Mouse (Mus musculus): ENCODE data around the gene Gtpbp8. TPM values are rescaled to one million over a fixed set of nuclear protein-coding genes. Genes with fewer than 3 reads are reported as not detected.

The Gtpbp8 gene
- total and polyA plus RNA-seq, 2 experiments from 2014 or later: 22.4 to 32.2 TPM

GRCm38 (mm10) chr16:44691066-44691465 lies 55.1 kb downstream of the Gtpbp8 start:
- Histone ChIP-seq H3K9me3 (ENCODE audit: low read length) (no peaks in the 10 kb centered on the region), H3K4me2 (ENCODE audit: low read depth, low read length) (no peak overlapping the region), H3K4me1 (ENCODE audit: insufficient read depth, low read length) (0 out of 2 replicates have a peak, but pooled peaks cover 12% of the 10 kb centered on the region), H3K9ac (replicated peaks; ENCODE audit: low read length) (no peak overlapping the region), H3K27ac (no peak overlapping the region), H3K27me3 (ENCODE audit: insufficient read depth, low read length) (no peaks in the 10 kb centered on the region), H3K36me3 (ENCODE audit: insufficient read depth, low read length) (no peaks in the 10 kb centered on the region), H3K4me3 (ENCODE audit: low read length) (no peak overlapping the region)
- no peak for TF ChIP-seq CTCF (IDR thresholded peaks at IDR 0.05; ENCODE audit: low read depth)
- DNase-seq (ENCODE audit: low spot score): no peak
- WGBS: 64% methylated on average over 2 of the region's 2 CpGs
- no peak for ATAC-seq

GRCm38 (mm10) chr16:44690501-44690900 lies 55.7 kb downstream of the Gtpbp8 start:
- H3K4me3 ChIP-seq (ENCODE audit: low read length): no peak overlapping the region
- ATAC-seq (no peak), DNase-seq (ENCODE audit: low spot score) (no peak)
- no peak for TF ChIP-seq CTCF (IDR thresholded peaks at IDR 0.05; ENCODE audit: low read depth)
- H3K4me1 ChIP-seq (ENCODE audit: insufficient read depth, low read length): 0 out of 2 replicates have a peak, but pooled peaks cover 12% of the 10 kb centered on the region
- H3K36me3 ChIP-seq (ENCODE audit: insufficient read depth, low read length): no peaks in the 10 kb centered on the region
- no peak overlapping the region for H3K9ac ChIP-seq (replicated peaks; ENCODE audit: low read length)
- no peaks in the 10 kb centered on the region for H3K27me3 ChIP-seq (ENCODE audit: insufficient read depth, low read length)
- H3K4me2 ChIP-seq (ENCODE audit: low read depth, low read length): no peak overlapping the region
- no peak overlapping the region for H3K27ac ChIP-seq
- 83% methylated on average over 2 of the region's 2 CpGs for WGBS
- no peaks in the 10 kb centered on the region for H3K9me3 ChIP-seq (ENCODE audit: low read length)

GRCm38 (mm10) chr16:44688507-44688906 lies 57.7 kb downstream of the Gtpbp8 start:
- peaks cover 12% of the 10 kb centered on the region for H3K4me1 ChIP-seq (ENCODE audit: insufficient read depth, low read length)
- no peak overlapping the region for H3K4me3 ChIP-seq (ENCODE audit: low read length)
- no peak for TF ChIP-seq CTCF (IDR thresholded peaks at IDR 0.05; ENCODE audit: low read depth)
- DNase-seq (ENCODE audit: low spot score): peak; percentile 36
- no peaks in the 10 kb centered on the region for H3K27me3 ChIP-seq (ENCODE audit: insufficient read depth, low read length)
- WGBS: 8% methylated on average over 4 of the region's 4 CpGs
- no peak overlapping the region; the same call in 1 of the 2 replicates for H3K27ac ChIP-seq
- H3K36me3 ChIP-seq (ENCODE audit: insufficient read depth, low read length): no peaks in the 10 kb centered on the region
- ATAC-seq: no peak
- H3K9me3 ChIP-seq (ENCODE audit: low read length): no peaks in the 10 kb centered on the region
- peak overlapping the region; percentile 43 for H3K4me2 ChIP-seq (ENCODE audit: low read depth, low read length)
- H3K9ac ChIP-seq (replicated peaks; ENCODE audit: low read length): no peak overlapping the region

GRCm38 (mm10) chr16:44687719-44688420 lies 58.3 kb downstream of the Gtpbp8 start:
- Histone ChIP-seq H3K27me3 (ENCODE audit: insufficient read depth, low read length) (no peaks in the 10 kb centered on the region), H3K9ac (replicated peaks; ENCODE audit: low read length) (no peak overlapping the region), H3K27ac (0 out of 2 replicates have a peak overlapping the region, but pooled peaks have one; percentile 32), H3K36me3 (ENCODE audit: insufficient read depth, low read length) (no peaks in the 10 kb centered on the region), H3K9me3 (ENCODE audit: low read length) (no peaks in the 10 kb centered on the region), H3K4me1 (ENCODE audit: insufficient read depth, low read length) (peaks cover 12% of the 10 kb centered on the region), H3K4me2 (ENCODE audit: low read depth, low read length) (peak overlapping the region; percentile 43), H3K4me3 (ENCODE audit: low read length) (no peak overlapping the region)
- WGBS: 4% methylated on average over 18 of the region's 18 CpGs
- DNase-seq (ENCODE audit: low spot score): no peak
- peak; percentile 54; the same call in 1 of the 2 replicates for ATAC-seq
- no peak for TF ChIP-seq CTCF (IDR thresholded peaks at IDR 0.05; ENCODE audit: low read depth)

- H3K9ac ChIP-seq (replicated peaks; ENCODE audit: low read length): no peak overlapping the region
- no peak for TF ChIP-seq CTCF (IDR thresholded peaks at IDR 0.05; ENCODE audit: low read depth)
- H3K4me2 ChIP-seq (ENCODE audit: low read depth, low read length): peak overlapping the region; percentile 43
- H3K4me1 ChIP-seq (ENCODE audit: insufficient read depth, low read length): peaks cover 12% of the 10 kb centered on the region
- DNase-seq (ENCODE audit: low spot score) (peak; percentile 29), ATAC-seq (peak; percentile 56)
- H3K4me3 ChIP-seq (ENCODE audit: low read length): 0 out of 2 replicates have a peak overlapping the region, but pooled peaks have one; percentile 2
- H3K9me3 ChIP-seq (ENCODE audit: low read length): no peaks in the 10 kb centered on the region
- WGBS: 24% methylated on average over 20 of the region's 20 CpGs
- H3K27me3 ChIP-seq (ENCODE audit: insufficient read depth, low read length): no peaks in the 10 kb centered on the region
- no peaks in the 10 kb centered on the region for H3K36me3 ChIP-seq (ENCODE audit: insufficient read depth, low read length)
- H3K27ac ChIP-seq: 0 out of 2 replicates have a peak overlapping the region, but pooled peaks have one; percentile 26
Observed at GRCm38 (mm10) chr16:44686991-44687718, 59.0 kb downstream of the Gtpbp8 start.

Other genes starting within 250 kb of the Gtpbp8 start
- gene Boc, start 187.5 kb downstream of the Gtpbp8 start, total RNA-seq (2014; rRNA removed): 43.9 and 45.5 TPM in 2 replicates
- gene Boc, start 187.5 kb downstream of the Gtpbp8 start, polyA plus RNA-seq (2015; fragmentation: Nextera tagmentation; extraction: Ambion mirVana): 6.8 and 8.1 TPM in 2 replicates
- 3.3 and 3.5 TPM in 2 replicates for gene Nepro, start 22.1 kb downstream of the Gtpbp8 start, total RNA-seq (2014; rRNA removed)
- 3.2 TPM in 2 replicates for gene Nepro, start 22.1 kb downstream of the Gtpbp8 start, polyA plus RNA-seq (2015; fragmentation: Nextera tagmentation; extraction: Ambion mirVana)
- gene Cd200r1, start 19.4 kb upstream of the Gtpbp8 start, total RNA-seq (2014; rRNA removed): 0.42 TPM in 1 of 2 replicates, not detected in the other
- gene Cd200r1, start 19.4 kb upstream of the Gtpbp8 start, polyA plus RNA-seq (2015; fragmentation: Nextera tagmentation; extraction: Ambion mirVana): 0.39 and 0.68 TPM in 2 replicates
- gene Cd200r4, start 65.4 kb upstream of the Gtpbp8 start, total RNA-seq (2014; rRNA removed): 0.31 TPM in 1 of 2 replicates, not detected in the other
- gene Cd200r4, start 65.4 kb upstream of the Gtpbp8 start, polyA plus RNA-seq (2015; fragmentation: Nextera tagmentation; extraction: Ambion mirVana): 0.16 TPM in 1 of 2 replicates, not detected in the other
- not detected in 2 replicates for gene Cd200r2, start 120.7 kb upstream of the Gtpbp8 start, total RNA-seq (2014; rRNA removed)
- gene Cd200r2, start 120.7 kb upstream of the Gtpbp8 start, polyA plus RNA-seq (2015; fragmentation: Nextera tagmentation; extraction: Ambion mirVana): not detected in 2 replicates
- gene Cd200r3, start 197.3 kb upstream of the Gtpbp8 start, total RNA-seq (2014; rRNA removed): not detected in 2 replicates
- gene Cd200r3, start 197.3 kb upstream of the Gtpbp8 start, polyA plus RNA-seq (2015; fragmentation: Nextera tagmentation; extraction: Ambion mirVana): not detected in 2 replicates

Measured in hindbrain, postnatal 0 days (tissue).